Mouse (Mus musculus) intestine, embryonic 14.5 days (tissue): ENCODE measurements at regions not wholly inside any gene's neighbourhood (a gene's known extent, or its start where the extent isn't known, plus 50 kb on each side); places are given as distances from the start of the nearest gene placed in this dataset.

Experiments
- ATAC-seq: fragments of 200-750 bp; cut with Nextera tagmentation; replicated peaks from 2 replicates; pipeline ENCODE4 v1.8.0; 2017; ENCODE audit warnings: low read depth, moderate number of reproducible peaks, moderate TSS enrichment, moderate library complexity; ENCODE audit not compliant: low FRiP score, low TSS enrichment
- DNase-seq: peaks from one replicate; pipeline ENCODE4 v3.0.0-alpha.2; 2018; ENCODE audit warnings: low spot score
- H3K27ac ChIP-seq: fragments of 300-500 bp; sonication (generic); 2 replicates; pipeline ENCODE4 v1.5.1; 2014; ENCODE audit warnings: low read depth, mild to moderate bottlenecking, control low read depth
- H3K27me3 ChIP-seq: fragments of 300-500 bp; sonication (generic); replicated peaks from 2 replicates; pipeline ENCODE4 v1.6.1; 2014; ENCODE audit warnings: low read length, control low read depth; ENCODE audit not compliant: control insufficient read depth, insufficient read depth
- H3K36me3 ChIP-seq: fragments of 300-500 bp; sonication (generic); 2 replicates; pipeline ENCODE4 v1.6.1; 2014; ENCODE audit warnings: low read length, control low read depth; ENCODE audit not compliant: control insufficient read depth, insufficient read depth
- H3K4me1 ChIP-seq: fragments of 300-500 bp; sonication (generic); replicated peaks from 2 replicates; pipeline ENCODE4 v1.6.1; 2014; ENCODE audit warnings: low read length, control low read depth, mixed read lengths; ENCODE audit not compliant: control insufficient read depth, insufficient read depth
- H3K4me2 ChIP-seq: fragments of 300-500 bp; sonication (generic); 2 replicates; pipeline ENCODE4 v1.6.1; 2014; ENCODE audit warnings: low read length
- H3K4me3 ChIP-seq: fragments of 300-500 bp; sonication (generic); 2 replicates; pipeline ENCODE4 v1.5.1; 2014; ENCODE audit warnings: low read depth, low read length, control low read depth, mixed read lengths
- H3K9ac ChIP-seq: fragments of 300-500 bp; sonication (generic); 2 replicates; pipeline ENCODE4 v1.6.1; 2014; ENCODE audit warnings: mild to moderate bottlenecking, low read length
- H3K9me3 ChIP-seq: fragments of 300-500 bp; sonication (generic); 2 replicates; pipeline ENCODE4 v1.6.1; 2016; ENCODE audit warnings: low read length, control low read depth; ENCODE audit not compliant: control insufficient read depth
- WGBS: fragments of 180-500 bp; shearing (Covaris S2); extraction: QIAGEN DNeasy Blood & Tissue Kit; methylation state at CpG from one replicate; pipeline ENCODE4 v1.1.7; 2014; 5-methylcytosine and 5-hydroxymethylcytosine counted together

DNA sequence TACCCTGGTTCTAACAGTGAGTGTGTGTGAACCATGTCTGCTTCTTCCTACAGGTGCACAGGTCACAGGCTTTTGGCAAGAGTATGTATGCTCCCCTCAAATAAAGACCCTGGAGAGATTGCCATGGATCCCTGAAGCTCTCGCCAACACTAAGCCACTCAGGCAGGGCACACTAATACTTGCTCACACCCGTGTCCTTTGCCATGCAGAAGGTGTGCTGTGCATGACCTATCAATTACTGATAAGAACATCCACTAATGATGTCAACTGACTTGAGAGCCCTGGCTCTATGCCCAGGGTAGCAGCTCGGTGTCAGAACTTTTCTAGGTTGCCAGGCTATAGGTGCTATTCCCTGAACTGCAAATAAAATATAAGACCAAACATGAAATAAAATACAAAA is 229.1 kb upstream of the Irx4 start:
- no peaks in the 10 kb centered on the region for H3K4me1 ChIP-seq
- H3K36me3 ChIP-seq, result no peaks in the 10 kb centered on the region
- no peak overlapping the region for H3K4me2 ChIP-seq
- H3K4me3 ChIP-seq, result no peak overlapping the region
- no peak overlapping the region for H3K27ac ChIP-seq
- H3K9me3 ChIP-seq, result no peaks in the 10 kb centered on the region
- WGBS, result 68% methylated on average over 3 of the region's 3 CpGs
- ATAC-seq (no peak), DNase-seq (peak; percentile 21)
- no peak overlapping the region for H3K9ac ChIP-seq
- H3K27me3 ChIP-seq, result no peaks in the 10 kb centered on the region

DNA sequence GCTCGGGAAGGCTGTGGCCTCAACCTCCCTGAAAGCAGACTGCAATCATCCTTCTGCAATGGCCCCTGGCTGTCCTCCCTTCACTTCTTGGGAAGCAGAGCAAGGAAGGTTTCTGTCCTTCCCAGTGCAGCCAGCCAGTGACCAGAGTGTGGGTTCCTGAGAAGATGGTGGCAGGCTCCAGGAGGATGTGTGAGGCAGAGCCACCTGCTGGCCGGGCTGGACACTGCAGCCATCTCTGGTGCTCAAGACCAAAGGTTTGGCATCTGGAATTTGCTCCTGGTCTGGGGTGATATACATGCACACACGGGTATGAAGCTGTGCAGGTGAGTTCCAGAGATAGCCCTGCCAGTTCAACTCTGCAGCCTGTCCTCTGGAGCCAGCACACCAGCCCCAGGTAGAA is 227.2 kb upstream of the Irx4 start:
- Histone ChIP-seq H3K9me3 (no peaks in the 10 kb centered on the region), H3K36me3 (no peaks in the 10 kb centered on the region), H3K27ac (no peak overlapping the region), H3K27me3 (no peaks in the 10 kb centered on the region), H3K4me3 (no peak overlapping the region), H3K9ac (no peak overlapping the region), H3K4me1 (no peaks in the 10 kb centered on the region), H3K4me2 (no peak overlapping the region)
- DNase-seq (peak; percentile 76), ATAC-seq (no peak)
- 33% methylated on average over 3 of the region's 3 CpGs for WGBS

DNA sequence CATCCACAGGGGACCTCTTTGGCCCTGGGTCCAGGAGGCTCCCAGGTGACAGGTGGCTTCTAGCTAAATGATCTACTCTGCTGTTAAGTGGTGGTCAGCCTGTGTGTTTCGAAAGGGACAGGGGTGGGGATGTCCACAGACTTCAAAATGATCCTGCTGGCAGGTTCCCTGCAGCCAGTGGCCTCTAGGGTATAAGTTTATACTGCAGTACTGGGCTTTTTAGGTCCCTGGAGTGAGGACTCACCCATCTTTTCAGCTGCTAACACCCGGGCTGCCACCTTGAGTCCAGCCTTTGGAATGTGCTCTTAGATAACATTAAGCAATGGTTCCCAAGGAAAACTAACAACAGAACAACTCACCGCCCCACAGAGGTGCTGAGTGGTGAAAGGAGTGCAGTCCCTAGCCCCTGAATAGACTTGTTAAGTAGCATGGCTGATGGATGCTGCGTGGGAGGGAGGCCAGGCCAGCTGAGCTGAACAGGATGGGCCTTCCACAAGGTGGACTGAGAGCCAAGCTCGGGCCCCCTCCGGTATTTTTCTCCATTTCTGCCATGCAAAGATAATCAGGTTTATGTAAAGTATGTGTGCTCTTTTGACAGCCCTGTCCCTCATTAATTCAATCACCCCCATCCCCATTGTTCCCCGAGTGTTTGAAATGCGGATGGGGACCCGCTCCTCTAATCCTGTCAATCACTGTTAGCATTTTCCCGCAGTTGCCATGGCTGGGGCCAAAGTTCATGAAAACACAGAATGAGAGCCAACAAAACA is 226.0 kb upstream of the Irx4 start:
- Histone ChIP-seq H3K27ac (no peak overlapping the region), H3K4me3 (no peak overlapping the region), H3K27me3 (no peaks in the 10 kb centered on the region), H3K9me3 (no peaks in the 10 kb centered on the region), H3K9ac (no peak overlapping the region), H3K36me3 (no peaks in the 10 kb centered on the region), H3K4me1 (no peaks in the 10 kb centered on the region), H3K4me2 (no peak overlapping the region)
- WGBS, result 32% methylated on average over 10 of the region's 10 CpGs
- ATAC-seq, result no peak
- no peak for DNase-seq

DNA sequence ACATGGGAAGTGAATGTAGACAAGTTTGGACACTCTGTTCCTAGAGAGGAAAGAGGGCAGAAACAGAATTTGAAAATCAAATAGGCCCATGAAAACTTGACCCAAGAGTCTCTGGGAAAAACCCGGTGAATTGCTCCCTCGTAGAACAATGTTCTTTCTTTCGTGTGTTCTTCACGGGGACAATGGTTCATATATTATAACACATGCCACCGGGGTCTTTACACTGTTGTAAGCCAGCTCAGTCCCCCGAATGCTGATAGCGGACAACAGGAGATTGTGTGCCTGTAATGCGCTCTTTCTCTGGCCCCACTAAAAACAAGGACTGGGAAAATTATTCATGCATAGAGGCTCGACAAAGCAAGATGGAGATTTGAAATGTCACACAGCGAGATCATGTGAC is 225.4 kb upstream of the Irx4 start:
- no peaks in the 10 kb centered on the region for H3K27me3 ChIP-seq
- H3K4me1 ChIP-seq, result no peaks in the 10 kb centered on the region
- no peak overlapping the region for H3K9ac ChIP-seq
- no peaks in the 10 kb centered on the region for H3K36me3 ChIP-seq
- H3K27ac ChIP-seq, result no peak overlapping the region
- ATAC-seq, result no peak
- no peaks in the 10 kb centered on the region for H3K9me3 ChIP-seq
- H3K4me3 ChIP-seq, result no peak overlapping the region
- no peak overlapping the region for H3K4me2 ChIP-seq
- no peak for DNase-seq
- 77% methylated on average over 10 of the region's 10 CpGs for WGBS

DNA sequence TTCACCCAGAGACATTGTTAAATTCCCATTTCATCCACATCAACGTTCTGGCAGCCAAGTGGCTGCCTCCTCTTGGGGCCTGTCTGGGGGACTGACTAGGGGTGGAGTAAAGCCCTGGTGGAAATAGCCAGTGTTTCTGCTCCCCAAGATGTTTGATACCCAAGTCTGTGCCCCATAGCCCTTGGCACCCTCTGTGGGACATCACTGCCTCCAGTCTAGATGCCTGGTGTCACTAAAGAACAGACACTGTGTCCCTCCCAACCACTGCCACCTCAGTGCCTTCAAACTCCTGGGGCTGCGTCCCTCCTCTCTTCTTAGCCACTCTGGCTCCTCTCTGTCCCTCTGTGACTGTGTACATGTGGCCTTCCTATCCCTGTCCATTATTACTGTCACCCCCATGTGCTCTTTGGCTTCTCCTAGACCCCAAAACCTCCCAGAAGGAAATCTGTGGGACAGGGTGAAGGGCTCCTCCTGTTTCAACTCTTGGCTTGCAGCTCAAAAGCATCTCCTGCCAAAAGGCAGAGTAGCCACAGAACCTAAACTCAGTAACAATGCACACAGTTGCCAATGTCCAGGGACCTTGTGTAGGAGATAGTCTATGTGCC is 224.8 kb upstream of the Irx4 start:
- H3K9ac ChIP-seq, result no peak overlapping the region
- WGBS, result 66% methylated on average over 2 of the region's 2 CpGs
- H3K27ac ChIP-seq, result no peak overlapping the region
- ATAC-seq, result no peak
- H3K9me3 ChIP-seq, result no peaks in the 10 kb centered on the region
- H3K4me1 ChIP-seq, result no peaks in the 10 kb centered on the region
- H3K4me3 ChIP-seq, result no peak overlapping the region
- DNase-seq, result no peak
- no peaks in the 10 kb centered on the region for H3K27me3 ChIP-seq
- H3K4me2 ChIP-seq, result no peak overlapping the region
- H3K36me3 ChIP-seq, result no peaks in the 10 kb centered on the region

DNA sequence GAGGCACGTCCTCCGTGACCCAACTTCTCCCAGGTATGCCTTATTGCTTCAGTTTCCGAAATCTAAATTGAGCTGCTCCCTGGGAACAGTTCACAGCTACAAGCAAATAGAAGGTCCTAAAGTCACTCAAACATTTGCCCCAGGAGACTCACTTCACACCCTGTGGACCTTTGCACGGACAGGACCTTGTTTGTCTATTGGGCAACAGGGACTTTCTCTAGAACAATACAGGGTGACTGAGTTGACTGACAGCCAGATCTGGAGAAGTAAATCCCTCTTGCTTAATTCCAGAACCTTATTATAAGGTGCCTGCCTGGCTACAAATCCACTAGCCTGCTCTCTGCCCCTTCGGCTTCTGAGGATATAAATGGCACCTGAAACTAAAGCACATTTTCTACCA is 220.5 kb upstream of the Irx4 start:
- H3K4me2 ChIP-seq, result no peak overlapping the region
- H3K9me3 ChIP-seq, result no peaks in the 10 kb centered on the region
- DNase-seq (no peak), ATAC-seq (no peak)
- no peaks in the 10 kb centered on the region for H3K4me1 ChIP-seq
- H3K27me3 ChIP-seq, result no peaks in the 10 kb centered on the region
- H3K36me3 ChIP-seq, result no peaks in the 10 kb centered on the region
- no peak overlapping the region for H3K9ac ChIP-seq
- H3K4me3 ChIP-seq, result no peak overlapping the region
- WGBS, result 89% methylated on average over 5 of the region's 5 CpGs
- no peak overlapping the region for H3K27ac ChIP-seq

DNA sequence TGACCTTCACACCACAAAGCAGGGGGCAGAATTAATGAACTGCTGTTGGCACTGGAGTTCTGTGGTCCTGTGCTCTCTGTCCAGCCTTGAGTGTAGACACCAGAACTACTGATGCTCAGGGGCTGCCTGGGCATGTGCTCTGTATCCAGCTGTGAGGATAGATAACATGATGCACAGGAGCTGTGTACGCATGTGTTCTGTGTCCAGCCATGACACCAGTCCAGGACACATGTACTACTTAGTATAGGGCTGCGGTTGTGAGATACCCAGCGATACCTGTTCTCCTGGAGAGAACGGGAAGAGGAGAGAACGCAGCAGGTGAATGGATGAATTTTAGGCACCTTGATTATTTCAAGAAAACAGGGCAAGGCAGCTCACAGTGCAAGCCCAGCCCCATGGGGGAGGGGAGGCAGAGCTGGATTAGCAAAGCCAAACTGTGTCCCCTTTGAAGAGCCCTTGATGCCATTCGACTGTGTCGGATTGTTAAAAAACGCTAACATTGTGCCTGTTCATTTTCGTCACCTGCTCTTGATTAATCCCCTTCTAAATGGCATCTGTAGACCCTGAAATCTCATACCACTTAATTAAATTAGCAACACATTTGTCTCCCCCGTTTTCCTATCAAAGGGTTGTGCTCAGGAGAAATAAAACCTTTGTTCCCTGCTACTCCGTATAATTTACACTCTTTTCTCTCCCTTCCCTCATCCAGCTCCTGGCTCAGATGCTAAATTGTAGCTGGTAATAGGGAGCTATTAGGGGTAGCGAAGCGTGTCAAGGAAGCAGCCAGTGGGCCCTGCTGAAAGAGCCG is 218.8 kb upstream of the Irx4 start:
- no peak overlapping the region for H3K4me3 ChIP-seq
- no peak for DNase-seq
- no peak for ATAC-seq
- WGBS, result 47% methylated on average over 14 of the region's 14 CpGs
- H3K4me1 ChIP-seq, result no peaks in the 10 kb centered on the region
- H3K36me3 ChIP-seq, result no peaks in the 10 kb centered on the region
- H3K9ac ChIP-seq, result no peak overlapping the region
- H3K4me2 ChIP-seq, result no peak overlapping the region
- no peaks in the 10 kb centered on the region for H3K27me3 ChIP-seq
- no peaks in the 10 kb centered on the region for H3K9me3 ChIP-seq
- H3K27ac ChIP-seq, result no peak overlapping the region

DNA sequence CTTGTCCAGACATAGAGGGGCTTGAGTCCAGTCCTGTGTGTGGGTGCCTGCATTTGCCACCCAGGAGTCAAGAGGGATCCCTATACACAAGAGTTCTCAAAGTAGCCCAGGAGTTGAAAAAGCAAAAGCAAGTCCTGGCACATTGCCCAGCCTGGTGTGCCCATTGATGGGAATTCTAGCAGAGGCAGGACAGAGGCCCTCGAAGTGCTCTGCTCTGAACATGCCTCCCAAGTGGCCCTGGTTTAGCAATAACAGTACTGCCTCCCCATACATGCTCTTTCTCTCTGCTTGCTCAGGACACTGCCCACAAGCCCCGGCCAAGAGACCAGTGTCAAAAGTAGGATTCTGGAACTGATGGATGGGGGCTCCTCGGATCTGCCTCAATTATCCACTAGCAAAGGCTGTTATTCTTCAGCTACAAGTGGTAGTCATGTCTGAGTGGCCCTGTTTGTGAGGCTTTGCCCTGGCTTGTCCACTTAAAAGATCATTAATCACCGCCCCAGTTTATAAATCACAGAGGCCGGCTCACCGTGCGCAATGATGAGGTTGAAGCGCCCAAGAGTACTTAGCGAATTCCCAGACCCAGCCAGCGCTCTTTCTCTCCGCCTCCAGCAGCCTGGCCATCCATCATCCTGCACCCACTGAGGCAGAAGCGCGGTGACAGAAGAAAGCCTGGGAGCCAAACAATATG is 190.3 kb upstream of the Irx4 start:
- Histone ChIP-seq H3K9me3 (no peaks in the 10 kb centered on the region), H3K4me1 (no peaks in the 10 kb centered on the region), H3K27ac (no peak overlapping the region), H3K4me2 (no peak overlapping the region), H3K27me3 (no peaks in the 10 kb centered on the region), H3K36me3 (no peaks in the 10 kb centered on the region), H3K4me3 (no peak overlapping the region), H3K9ac (no peak overlapping the region)
- peak; percentile 48 for DNase-seq
- no peak for ATAC-seq
- 18% methylated on average over 13 of the region's 13 CpGs for WGBS
